Mouse (Mus musculus) midbrain, embryonic 16.5 days (tissue): ENCODE measurements at regions not wholly inside any gene's neighbourhood (a gene's known extent, or its start where the extent isn't known, plus 50 kb on each side); places are given as distances from the start of the nearest gene placed in this dataset.

Source experiments
- ATAC-seq: fragments of 200-750 bp; cut with Nextera tagmentation; 2 replicates; pipeline ENCODE4 v1.8.0; 2017; ENCODE audit warnings: moderate TSS enrichment
- H3K27ac ChIP-seq: fragments of 300-500 bp; sonication (generic); 2 replicates; pipeline ENCODE4 v1.5.1; 2014; ENCODE audit warnings: mild to moderate bottlenecking, low read length, mixed read lengths
- H3K27me3 ChIP-seq: fragments of 300-500 bp; sonication (generic); 2 replicates; pipeline ENCODE4 v1.6.1; 2014; ENCODE audit warnings: low read depth, low read length, mixed read lengths; ENCODE audit not compliant: control insufficient read depth, insufficient read depth
- H3K36me3 ChIP-seq: fragments of 300-500 bp; sonication (generic); 2 replicates; pipeline ENCODE4 v1.6.1; 2014; ENCODE audit warnings: mild to moderate bottlenecking, low read length, moderate library complexity, mixed read lengths; ENCODE audit not compliant: control insufficient read depth, insufficient read depth
- H3K4me1 ChIP-seq: fragments of 300-500 bp; sonication (generic); 2 replicates; pipeline ENCODE4 v1.6.1; 2014; ENCODE audit warnings: mild to moderate bottlenecking, low read length, mixed read lengths; ENCODE audit not compliant: control insufficient read depth, insufficient read depth
- H3K4me2 ChIP-seq: fragments of 300-500 bp; sonication (generic); 2 replicates; pipeline ENCODE4 v1.6.1; 2014; ENCODE audit warnings: mild to moderate bottlenecking, low read length, mixed read lengths
- H3K4me3 ChIP-seq: fragments of 300-500 bp; sonication (generic); 2 replicates; pipeline ENCODE4 v1.5.1; 2014; ENCODE audit warnings: low read depth, mild to moderate bottlenecking, low read length, moderate library complexity, mixed read lengths
- H3K9ac ChIP-seq: fragments of 300-500 bp; sonication (generic); 2 replicates; pipeline ENCODE4 v1.6.1; 2014; ENCODE audit warnings: low read depth, low read length, mixed read lengths
- H3K9me3 ChIP-seq: fragments of 300-500 bp; sonication (generic); replicated peaks from 2 replicates; pipeline ENCODE4 v1.6.1; 2014; ENCODE audit warnings: mild to moderate bottlenecking, low read length, mixed read lengths; ENCODE audit not compliant: control insufficient read depth, poor library complexity, severe bottlenecking
- WGBS: fragments of 180-500 bp; shearing (Covaris S2); extraction: QIAGEN DNeasy Blood & Tissue Kit; methylation state at CpG from one replicate; pipeline ENCODE4 v1.1.7; 2014; 5-methylcytosine and 5-hydroxymethylcytosine counted together

DNA sequence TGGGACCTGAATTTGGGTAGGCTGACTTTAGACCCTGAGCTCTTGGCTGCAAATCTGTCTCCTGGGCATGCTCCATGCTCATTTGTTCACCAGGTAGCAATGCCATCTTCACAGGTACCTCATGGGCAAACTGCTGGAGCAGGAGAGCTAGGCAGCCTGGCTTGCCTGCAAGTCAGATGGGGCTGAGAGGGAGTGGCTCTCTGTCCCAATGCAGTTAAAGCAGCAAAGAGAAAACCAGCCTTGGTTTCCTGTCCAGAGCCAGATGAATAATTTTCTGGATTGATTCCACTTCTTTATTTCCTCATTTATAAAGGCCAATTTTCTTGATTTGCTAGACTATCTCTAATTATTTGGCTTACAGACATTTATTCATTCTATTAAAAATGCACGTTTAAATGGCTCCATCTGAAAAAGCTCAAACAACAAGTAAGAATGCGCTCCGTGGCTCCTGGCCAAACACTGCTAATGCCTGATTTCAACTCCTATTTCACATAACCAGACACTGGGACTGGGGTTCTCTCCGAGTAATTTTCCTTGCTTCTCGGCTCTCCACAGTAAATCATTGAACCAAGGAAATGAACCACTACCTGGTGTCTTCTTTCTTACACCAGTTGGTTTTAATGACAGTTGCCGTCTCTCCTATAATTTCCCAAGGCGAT lies 60.5 kb downstream of the Rsl24d1 start:
- Histone ChIP-seq H3K9ac (no peak overlapping the region), H3K4me3 (no peak overlapping the region), H3K27ac (no peak overlapping the region), H3K9me3 (no peaks in the 10 kb centered on the region), H3K4me1 (no peaks in the 10 kb centered on the region), H3K27me3 (no peaks in the 10 kb centered on the region), H3K36me3 (no peaks in the 10 kb centered on the region), H3K4me2 (no peak overlapping the region)
- ATAC-seq = no peak
- WGBS = 75% methylated on average over 7 of the region's 7 CpGs

DNA sequence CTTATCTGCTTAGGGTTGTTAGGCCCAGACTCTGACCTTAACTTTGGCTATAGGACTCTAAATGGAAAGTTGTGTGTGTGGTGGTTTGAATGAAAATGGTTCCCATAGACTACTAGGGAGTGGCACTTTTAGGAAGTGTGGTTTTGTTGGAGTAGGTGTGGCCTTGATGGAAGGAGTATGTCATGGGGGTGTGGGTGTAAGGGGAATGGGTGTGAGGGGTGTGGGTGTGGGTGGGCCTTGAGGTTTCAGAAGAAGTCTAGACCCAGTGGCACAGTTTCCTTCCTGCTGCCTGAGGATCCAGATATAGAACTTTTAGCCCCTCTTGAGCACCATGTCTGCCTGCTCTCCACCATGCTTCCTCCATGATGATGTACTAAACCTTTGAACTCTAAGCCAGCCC lies 63.4 kb downstream of the Rsl24d1 start:
- Histone ChIP-seq H3K27ac (no peak overlapping the region), H3K9ac (no peak overlapping the region), H3K9me3 (no peaks in the 10 kb centered on the region; the same call in 1 of the 2 replicates), H3K4me3 (no peak overlapping the region), H3K36me3 (no peaks in the 10 kb centered on the region), H3K4me1 (no peaks in the 10 kb centered on the region), H3K27me3 (no peaks in the 10 kb centered on the region), H3K4me2 (no peak overlapping the region)
- no peak for ATAC-seq

- no peaks in the 10 kb centered on the region for H3K27me3 ChIP-seq
- no peaks in the 10 kb centered on the region for H3K4me1 ChIP-seq
- H3K27ac ChIP-seq = no peak overlapping the region
- no peak for ATAC-seq
- no peaks in the 10 kb centered on the region for H3K36me3 ChIP-seq
- H3K4me3 ChIP-seq = no peak overlapping the region
- H3K9me3 ChIP-seq = no peaks in the 10 kb centered on the region; the same call in 1 of the 2 replicates
- 55% methylated on average over 5 of the region's 5 CpGs for WGBS
- no peak overlapping the region for H3K4me2 ChIP-seq
- no peak overlapping the region for H3K9ac ChIP-seq
Observed at GRCm38 (mm10) chr9:73183356-73183755, 70.1 kb downstream of the Rsl24d1 start.

DNA sequence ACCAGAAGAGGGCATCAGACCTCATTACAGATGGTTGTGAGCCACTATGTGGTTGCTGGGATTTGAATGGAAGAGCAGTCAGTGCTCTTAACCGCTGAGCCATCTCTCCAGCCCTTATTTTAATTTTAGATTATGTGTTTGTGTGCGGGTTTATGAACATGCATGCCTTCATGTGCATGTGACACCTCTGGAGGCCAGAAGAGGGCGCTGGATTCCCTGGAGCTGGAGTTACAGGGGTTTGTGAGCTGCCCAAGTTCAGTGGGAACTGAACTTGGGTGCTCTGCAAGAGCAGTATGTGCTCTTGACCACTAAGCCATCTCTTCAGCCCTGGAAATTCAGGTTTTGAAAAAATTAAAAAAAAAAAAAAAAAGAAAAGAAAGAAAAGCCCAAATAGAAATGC lies 71.7 kb downstream of the Rsl24d1 start:
- H3K4me1 ChIP-seq = no peaks in the 10 kb centered on the region
- H3K36me3 ChIP-seq = no peaks in the 10 kb centered on the region
- no peak overlapping the region for H3K9ac ChIP-seq
- H3K27me3 ChIP-seq = no peaks in the 10 kb centered on the region
- no peak overlapping the region for H3K4me3 ChIP-seq
- no peak for ATAC-seq
- H3K4me2 ChIP-seq = no peak overlapping the region
- 39% methylated on average over 3 of the region's 3 CpGs for WGBS
- H3K27ac ChIP-seq = no peak overlapping the region
- H3K9me3 ChIP-seq = no peaks in the 10 kb centered on the region; the same call in 1 of the 2 replicates

DNA sequence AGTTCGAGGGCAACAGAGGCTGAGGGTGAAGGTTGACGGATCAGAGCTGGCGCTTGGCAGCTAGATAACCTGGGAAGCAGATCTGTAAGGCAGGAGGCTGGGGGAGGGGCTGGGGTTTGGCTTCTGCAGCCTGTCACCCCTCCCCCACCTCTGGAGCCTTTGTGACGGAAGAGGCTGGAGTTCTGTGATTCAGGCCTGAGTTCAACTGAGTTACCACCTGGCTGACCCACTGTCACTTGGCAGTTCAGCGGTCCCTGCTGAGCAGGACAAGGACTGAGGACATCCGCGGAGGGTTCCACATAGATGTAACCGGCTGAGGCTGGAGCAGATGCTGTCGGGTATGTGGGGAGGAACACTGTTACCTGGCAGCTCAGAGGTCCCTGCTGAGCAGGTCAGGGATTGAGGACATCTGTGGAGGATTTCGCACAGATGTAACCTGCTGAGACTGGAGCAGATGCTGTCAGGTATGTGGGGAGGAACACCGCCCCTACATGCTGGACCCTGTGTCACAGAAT lies 79.1 kb downstream of the Rsl24d1 start:
- Histone ChIP-seq H3K4me1 (no peaks in the 10 kb centered on the region), H3K27ac (no peak overlapping the region), H3K36me3 (no peaks in the 10 kb centered on the region), H3K4me2 (no peak overlapping the region), H3K9me3 (no peaks in the 10 kb centered on the region), H3K9ac (no peak overlapping the region), H3K27me3 (no peaks in the 10 kb centered on the region), H3K4me3 (no peak overlapping the region)
- ATAC-seq = no peak
- WGBS = 22% methylated on average over 11 of the region's 11 CpGs

DNA sequence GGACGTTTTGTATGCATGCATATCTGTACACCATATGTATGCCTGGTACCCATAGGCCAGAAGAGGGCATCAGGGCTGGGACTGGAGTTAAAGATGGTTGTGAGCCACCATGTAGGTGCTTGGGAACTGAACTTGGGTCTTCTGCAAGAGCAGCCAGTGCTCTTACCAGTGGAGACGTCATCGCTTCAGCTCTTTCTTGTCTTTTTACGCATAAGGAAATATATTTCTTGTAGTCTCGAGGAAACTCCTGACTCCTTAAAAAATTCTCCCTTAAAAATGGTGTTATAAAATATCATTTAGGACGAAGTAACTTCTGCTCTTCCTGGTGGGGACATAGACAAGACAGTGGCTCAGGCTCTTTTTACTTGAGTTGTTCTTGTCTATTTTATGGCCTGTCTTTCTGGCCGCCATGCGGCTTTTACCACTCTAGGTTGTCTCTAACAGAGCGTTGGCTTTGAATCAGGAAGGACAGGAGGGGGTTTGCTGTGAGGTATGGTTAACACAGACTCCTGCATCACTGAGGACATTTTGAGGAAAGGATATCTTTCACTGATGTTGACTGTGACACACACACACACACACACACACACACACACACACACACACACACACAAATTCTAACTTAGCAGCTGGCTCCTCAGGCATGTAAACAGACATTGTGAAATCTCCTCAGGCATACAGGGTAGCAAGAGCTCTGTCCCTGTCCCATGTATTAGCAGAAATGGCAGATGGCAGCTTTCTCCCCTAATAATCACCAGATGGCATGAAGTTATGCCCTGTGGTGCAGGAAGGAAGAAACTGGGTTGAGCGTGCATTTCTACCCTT lies 85.2 kb downstream of the Rsl24d1 start:
- Histone ChIP-seq H3K4me2 (no peak overlapping the region), H3K27me3 (no peaks in the 10 kb centered on the region), H3K36me3 (no peaks in the 10 kb centered on the region), H3K9ac (no peak overlapping the region), H3K4me3 (no peak overlapping the region), H3K4me1 (no peaks in the 10 kb centered on the region), H3K9me3 (no peaks in the 10 kb centered on the region), H3K27ac (no peak overlapping the region)
- WGBS = 88% methylated on average over 10 of the region's 10 CpGs
- ATAC-seq = no peak

DNA sequence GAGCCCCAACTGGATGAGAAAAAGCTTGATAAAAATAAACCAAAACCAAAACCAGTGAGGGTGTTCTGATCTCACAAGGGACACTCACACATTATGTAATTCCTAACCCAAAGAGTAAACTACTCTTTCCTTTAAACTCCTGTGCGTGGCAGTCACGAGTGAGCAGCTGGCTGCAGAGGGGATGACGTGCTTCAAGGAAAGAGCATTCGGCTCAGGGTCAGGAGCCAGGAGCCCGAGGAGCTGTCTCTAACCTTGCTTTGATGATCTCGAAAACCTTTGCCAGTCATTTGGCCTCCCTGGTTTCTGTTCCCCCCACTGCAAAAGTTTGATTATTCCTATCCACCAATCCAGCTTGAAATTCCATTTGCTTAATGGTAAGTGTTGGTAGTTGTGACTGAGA lies 109.9 kb downstream of the Rsl24d1 start:
- Histone ChIP-seq H3K4me1 (no peaks in the 10 kb centered on the region), H3K9ac (no peak overlapping the region), H3K27me3 (no peaks in the 10 kb centered on the region), H3K27ac (no peak overlapping the region), H3K4me2 (no peak overlapping the region), H3K4me3 (no peak overlapping the region), H3K9me3 (no peaks in the 10 kb centered on the region), H3K36me3 (no peaks in the 10 kb centered on the region)
- ATAC-seq = no peak
- 68% methylated on average over 6 of the region's 6 CpGs for WGBS

- WGBS = 71% methylated on average over 5 of the region's 5 CpGs
- Histone ChIP-seq H3K27ac (no peak overlapping the region), H3K4me1 (peaks cover 4% of the 10 kb centered on the region), H3K4me2 (no peak overlapping the region), H3K36me3 (no peaks in the 10 kb centered on the region), H3K4me3 (no peak overlapping the region), H3K9ac (no peak overlapping the region), H3K9me3 (no peaks in the 10 kb centered on the region), H3K27me3 (no peaks in the 10 kb centered on the region)
- no peak for ATAC-seq
Observed at GRCm38 (mm10) chr9:73240188-73240587, 127.0 kb downstream of the Rsl24d1 start.
